Mouse (Mus musculus): ENCODE results near the gene Disp1. TPM values are rescaled to one million over a fixed set of nuclear protein-coding genes. Genes with fewer than 3 reads are reported as not detected.

Disp1 gene
- total RNA-seq, 4 experiments from 2014 or later = 14.9 to 20.2 (median 18.8) TPM

DNA sequence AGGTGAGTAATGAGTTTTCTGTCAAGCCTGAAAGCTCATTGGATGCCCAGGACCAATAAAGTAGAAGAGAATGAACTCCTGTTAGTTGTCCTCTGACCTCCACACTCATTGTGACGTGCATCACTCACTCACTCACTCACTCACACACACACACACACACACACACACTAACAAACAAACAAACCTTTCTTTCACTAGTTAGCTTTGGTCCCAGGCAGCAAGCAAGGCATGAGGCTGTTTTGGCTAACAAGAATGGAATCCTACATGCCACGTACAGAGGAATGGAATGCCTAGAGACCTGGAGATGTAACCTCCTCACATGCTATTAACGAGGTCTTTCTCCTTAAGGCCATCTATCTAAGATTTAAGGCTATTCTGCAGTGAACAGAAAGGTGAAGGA lies 97.6 kb downstream of the Disp1 start:
- no peak for DNase-seq

DNA sequence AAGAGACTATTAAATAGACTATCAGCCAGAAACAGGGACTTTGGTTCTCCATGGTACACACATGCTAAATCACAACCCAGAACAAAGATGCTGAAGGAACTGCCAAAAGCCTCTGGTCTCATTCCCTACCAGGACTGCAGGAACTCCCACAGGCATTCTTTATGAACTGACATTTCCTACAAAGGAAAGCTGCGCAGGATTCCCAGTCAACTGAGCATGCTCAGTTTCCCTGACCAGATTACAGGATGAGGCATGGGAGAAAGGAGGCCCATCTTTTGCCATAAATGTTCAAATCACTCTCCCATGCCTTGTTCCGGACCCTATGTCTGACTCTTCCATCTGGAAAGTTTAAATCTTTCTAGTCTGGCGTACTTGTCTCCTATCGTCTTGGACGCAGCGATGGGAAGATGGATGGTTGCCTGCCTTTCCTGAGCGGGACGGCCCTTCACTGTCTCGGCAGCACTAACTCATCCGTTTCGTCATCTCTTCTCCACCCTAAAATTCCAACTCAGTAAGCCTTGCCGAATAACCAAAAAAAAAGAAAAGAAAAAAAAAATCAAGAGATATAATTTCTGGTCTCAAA lies 100.9 kb downstream of the Disp1 start:
- DNase-seq = no peak

- no peak for DNase-seq
These were observed 103.2 kb downstream of the Disp1 start for GRCm38 (mm10) chr1:183117827-183118825.

DNA sequence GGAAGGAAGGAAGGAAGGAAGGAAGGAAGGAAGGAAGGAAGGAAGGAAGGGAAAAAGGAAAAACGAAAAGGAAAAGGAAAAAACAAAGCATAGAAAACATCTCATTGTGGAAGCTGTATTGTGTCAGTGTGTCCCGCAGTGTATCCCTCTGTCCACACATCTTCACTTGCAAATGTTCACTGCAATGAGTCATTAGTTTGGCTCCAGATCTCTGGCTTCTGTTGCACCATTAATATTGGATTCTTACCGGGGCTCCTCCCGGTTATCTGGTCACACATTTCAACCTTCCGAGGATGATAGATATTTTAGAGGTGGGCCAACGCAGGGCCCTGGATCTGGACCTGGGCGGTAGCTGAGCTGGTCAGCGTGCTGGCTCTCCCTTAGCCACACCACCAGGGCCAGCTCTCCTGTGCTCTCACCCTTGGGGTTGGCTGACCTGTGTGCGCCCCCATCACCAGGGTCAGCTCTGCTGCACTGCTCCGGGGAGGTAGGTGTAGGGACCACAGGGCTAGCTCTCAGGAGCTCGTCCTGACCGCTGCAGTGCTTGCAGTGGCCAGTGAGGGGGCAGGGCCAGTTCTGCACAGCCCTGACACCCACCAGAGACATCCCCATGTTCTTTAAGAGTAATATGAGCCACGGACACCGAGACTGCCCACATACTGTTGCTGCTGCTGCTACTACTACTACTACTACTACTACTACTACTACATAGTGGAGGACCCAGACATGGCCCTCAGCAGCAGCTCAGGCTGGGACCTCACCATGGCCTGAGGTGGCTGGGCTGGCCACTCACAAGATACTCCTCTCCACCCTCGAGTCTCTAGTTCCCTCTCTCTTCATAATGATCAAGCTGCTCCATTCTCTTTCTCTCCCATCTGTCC lies 104.1 kb downstream of the Disp1 start:
- no peak for DNase-seq

GRCm38 (mm10) chr1:183116441-183116840 lies 104.9 kb downstream of the Disp1 start:
- DNase-seq = no peak

- no peak for DNase-seq
These were observed 106.2 kb downstream of the Disp1 start for GRCm38 (mm10) chr1:183115076-183115475.

DNA sequence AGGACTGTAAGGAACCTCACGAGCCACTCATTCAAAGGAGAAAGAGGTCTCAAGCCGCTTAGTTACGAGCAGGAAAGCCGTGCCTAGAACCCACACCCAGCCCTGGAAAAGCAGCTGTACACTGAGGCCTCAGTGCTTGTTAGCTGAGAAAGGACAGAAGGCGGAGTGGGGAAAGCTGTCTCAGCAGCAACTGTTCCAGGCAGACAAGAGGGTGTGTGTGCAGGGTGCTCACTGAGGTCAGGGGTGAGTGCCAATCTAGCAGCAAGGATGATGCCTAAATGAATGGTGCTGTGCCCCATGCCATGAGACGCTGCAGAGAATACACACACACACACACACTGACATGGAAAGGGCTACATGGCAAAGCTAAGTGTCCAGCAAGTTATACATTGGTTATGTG lies 106.8 kb downstream of the Disp1 start:
- no peak for DNase-seq

GRCm38 (mm10) chr1:183113546-183113945 lies 107.8 kb downstream of the Disp1 start:
- peak; percentile 55 for DNase-seq

GRCm38 (mm10) chr1:183107476-183107875 lies 113.8 kb downstream of the Disp1 start:
- DNase-seq = no peak

DNA sequence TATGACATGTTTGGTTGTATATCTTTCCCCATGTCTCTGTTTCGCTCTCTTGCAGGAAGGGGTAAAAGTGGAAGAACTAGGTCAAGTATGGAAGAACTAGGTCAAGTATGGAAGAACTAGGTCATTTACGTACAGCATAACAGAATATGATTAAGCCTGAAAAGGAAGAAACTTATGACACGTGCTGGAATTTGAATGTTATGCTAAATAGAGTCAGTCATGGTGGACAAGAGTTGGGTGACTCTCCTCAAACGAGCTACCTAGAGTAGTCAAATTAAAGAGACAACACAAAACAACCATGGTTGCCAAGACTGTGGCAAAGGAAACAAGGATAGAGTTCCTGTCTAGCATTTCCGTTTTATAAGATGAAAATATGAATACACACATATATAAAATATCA lies 116.6 kb downstream of the Disp1 start:
- no peak for DNase-seq

GRCm38 (mm10) chr1:183102775-183103174 lies 118.5 kb downstream of the Disp1 start:
- DNase-seq = no peak

- DNase-seq = no peak
These were observed 119.2 kb downstream of the Disp1 start for GRCm38 (mm10) chr1:183102153-183102552.

DNA sequence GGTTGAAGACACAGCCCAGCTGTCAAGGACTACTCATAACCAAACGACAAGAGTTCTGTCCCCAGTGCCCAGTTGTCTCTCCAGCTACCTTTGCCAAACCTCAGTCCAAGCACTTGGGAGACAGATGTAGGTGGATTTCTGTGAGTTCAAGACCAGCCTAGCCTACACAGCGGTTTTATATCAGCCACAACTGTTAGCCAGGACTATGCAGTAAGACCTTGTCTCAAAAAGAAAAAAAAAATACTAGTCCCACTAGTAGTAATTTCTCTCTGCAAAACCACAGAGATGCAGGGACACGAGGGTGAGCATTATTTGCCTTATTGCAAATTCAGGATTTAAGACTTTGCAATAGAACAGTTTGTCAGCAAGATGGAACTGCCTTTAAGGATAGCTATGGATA lies 120.0 kb downstream of the Disp1 start:
- DNase-seq = no peak

- no peak for DNase-seq
These were observed 121.1 kb downstream of the Disp1 start for GRCm38 (mm10) chr1:183100245-183100644.

DNA sequence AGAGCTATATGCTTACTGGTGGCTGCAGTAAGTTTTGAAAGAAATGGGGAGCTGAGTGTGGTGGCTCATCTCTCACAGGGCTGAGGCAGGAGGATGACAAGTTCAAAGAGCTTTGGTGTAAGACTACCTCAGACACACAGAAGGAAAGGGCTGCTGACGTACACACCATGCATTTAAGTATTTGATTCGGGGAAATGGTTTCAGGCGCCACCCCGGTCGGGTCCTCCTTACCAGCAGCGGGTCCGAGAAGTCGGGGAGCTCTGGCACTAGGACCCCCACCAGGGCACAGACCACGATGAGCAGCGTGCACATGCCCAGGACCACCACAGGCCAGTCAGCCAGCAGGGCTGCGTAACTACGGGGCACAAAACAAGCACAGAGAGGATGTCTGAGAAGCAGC lies 121.6 kb downstream of the Disp1 start:
- no peak for DNase-seq

- no peak for DNase-seq
These were observed 123.7 kb downstream of the Disp1 start for GRCm38 (mm10) chr1:183097606-183098005.

DNA sequence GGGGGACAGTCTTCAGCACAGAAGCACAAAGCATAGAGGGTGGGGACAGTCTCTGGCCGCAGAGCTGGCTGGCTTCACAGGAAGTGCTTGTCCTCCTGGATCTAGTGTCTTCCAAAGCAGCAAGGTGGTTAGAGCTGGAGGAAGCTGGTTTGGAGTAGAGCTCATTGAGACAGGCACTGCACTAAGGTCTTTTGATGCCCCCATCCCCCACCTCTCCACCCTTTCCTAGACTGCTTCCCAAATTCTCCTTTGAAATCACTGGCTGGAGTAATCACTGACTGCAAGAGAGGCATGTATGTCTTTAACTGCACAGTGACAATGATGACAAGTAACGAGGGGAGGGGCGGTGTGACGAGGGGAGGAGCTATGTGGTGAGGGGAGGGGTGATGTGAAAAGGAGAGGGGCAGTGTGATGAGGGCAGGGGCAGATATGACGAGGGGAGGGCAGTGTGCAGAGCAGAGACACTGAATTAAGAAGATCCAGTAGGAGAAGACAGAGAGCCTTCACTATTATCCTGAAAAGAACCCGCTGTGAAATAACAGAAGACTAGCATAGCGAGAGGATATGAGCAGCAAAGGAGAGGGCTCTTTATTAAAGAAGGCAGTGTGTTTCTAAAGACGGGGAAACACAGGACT lies 125.8 kb downstream of the Disp1 start:
- DNase-seq = no peak

- no peak for DNase-seq
These were observed 129.0 kb downstream of the Disp1 start for GRCm38 (mm10) chr1:183092296-183092695.

DNA sequence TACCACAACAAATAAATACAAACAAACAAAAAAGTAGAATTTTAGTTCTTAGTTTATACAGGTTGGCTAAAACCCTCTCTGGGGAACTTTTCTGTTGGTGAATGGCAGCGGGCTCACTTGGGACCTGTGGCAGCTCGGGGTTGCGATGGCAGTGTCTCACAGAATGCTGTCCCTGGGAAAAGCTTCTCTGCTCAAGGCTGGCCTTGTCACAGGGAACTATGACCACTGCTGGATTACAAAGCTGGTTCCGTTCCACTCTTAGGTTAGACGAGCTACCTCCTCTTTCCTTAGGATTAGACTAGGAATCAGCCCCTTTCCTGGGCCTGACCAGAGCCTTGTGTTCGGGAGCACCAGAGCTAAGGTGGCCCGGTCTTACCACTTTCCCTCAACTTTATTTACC lies 130.1 kb downstream of the Disp1 start:
- no peak for DNase-seq

DNA sequence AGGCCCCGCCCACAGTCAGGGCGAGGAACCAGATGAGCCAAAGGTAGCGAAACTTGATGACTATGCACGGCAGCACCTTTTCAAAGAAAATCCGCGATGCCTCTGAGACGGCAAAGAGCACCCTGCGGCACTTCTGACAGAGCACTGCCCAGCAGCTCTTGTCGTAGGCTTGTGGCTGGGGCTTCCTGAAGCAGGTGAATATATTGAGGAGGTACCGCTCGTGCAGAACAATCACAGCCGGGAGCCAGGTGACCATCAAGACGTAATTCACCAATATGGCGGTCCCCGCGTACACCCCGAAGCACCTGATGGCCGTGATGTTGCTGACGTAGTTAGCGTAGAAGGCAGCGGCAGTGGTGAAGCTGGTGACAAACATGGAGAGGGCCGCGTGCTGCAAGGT lies 132.7 kb downstream of the Disp1 start:
- DNase-seq = no peak

- no peak for DNase-seq
These were observed 134.5 kb downstream of the Disp1 start for GRCm38 (mm10) chr1:183086843-183087242.
